21 mouse cellular contexts compared by ENCODE assay signal in the genomic region with DNA sequence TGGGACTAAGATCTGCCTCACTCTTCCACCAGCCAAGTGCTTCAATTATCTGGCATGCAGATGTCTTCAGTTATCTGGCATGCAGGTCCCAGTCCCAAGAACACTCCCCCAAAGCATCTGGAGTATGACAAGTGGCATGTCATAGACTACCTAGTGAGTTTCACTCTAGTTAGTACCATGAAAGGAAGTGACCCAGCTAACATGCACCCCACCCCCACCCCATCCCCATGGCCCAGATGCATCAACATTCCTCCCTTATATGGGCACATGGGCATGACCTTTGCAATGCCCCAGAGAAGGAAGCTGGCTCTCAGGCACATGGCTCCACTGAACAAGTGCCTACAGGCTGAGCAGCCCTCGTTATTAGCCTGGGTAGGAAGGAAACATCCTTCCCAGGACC. TPM values are rescaled to one million over a fixed set of nuclear protein-coding genes. Genes with fewer than 3 reads are reported as not detected.
DNase-seq lines count a peak whose midpoint lies in the region; ATAC-seq and TF ChIP-seq lines count a peak whose summit lies in the region.
"Had no signal": no experiment of that assay in that cellular context is flagged by ENCODE, and none has a peak within 500 bp of the region (broad histone marks: within the 10 kb centered on the region; RNA-seq: fewer than 3 reads in every experiment).

No protein-coding gene starts in this region.

- no peak overlapping the region for H3K4me2 ChIP-seq in heart, embryonic 15.5 days
- no peak overlapping the region for H3K4me2 ChIP-seq in intestine, postnatal 0 days (replicated peaks; ENCODE audit: low read depth)
- H3K4me2 ChIP-seq: embryonic facial prominence, embryonic 12.5 days; forebrain, embryonic 15.5 days had no signal

- no peaks in the 10 kb centered on the region for H3K27me3 ChIP-seq in heart, embryonic 15.5 days
- H3K27me3 ChIP-seq in intestine, postnatal 0 days (replicated peaks; ENCODE audit: control insufficient read depth, insufficient read depth, low read length): no peaks in the 10 kb centered on the region
- no peaks in the 10 kb centered on the region for H3K27me3 ChIP-seq in forebrain, embryonic 10.5 days (ENCODE audit: poor library complexity, severe bottlenecking)
- H3K27me3 ChIP-seq: embryonic facial prominence, embryonic 12.5 days; forebrain, embryonic 15.5 days had no signal

- no peaks in the 10 kb centered on the region for H3K9me3 ChIP-seq in heart, embryonic 15.5 days (replicated peaks)
- H3K9me3 ChIP-seq in intestine, postnatal 0 days (ENCODE audit: control insufficient read depth): no peaks in the 10 kb centered on the region
- no peaks in the 10 kb centered on the region for H3K9me3 ChIP-seq in forebrain, embryonic 10.5 days
- H3K9me3 ChIP-seq: embryonic facial prominence, embryonic 12.5 days; forebrain, embryonic 15.5 days; G1E; limb, embryonic 10.5 days had no signal

- peak; percentile 60 for ATAC-seq in heart, embryonic 15.5 days (replicated peaks; ENCODE audit: insufficient number of reproducible peaks, insufficient read depth, low FRiP score, low read depth)
- ATAC-seq in intestine, postnatal 0 days: no peak
- ATAC-seq: forebrain, embryonic 15.5 days; hindbrain, postnatal 0 days had no signal

- 30% methylated on average over 1 of the region's 1 CpGs for WGBS in heart, embryonic 15.5 days
- 68% methylated on average over 1 of the region's 1 CpGs for WGBS in intestine, postnatal 0 days
- 89% methylated on average over 1 of the region's 1 CpGs for WGBS in forebrain, embryonic 10.5 days

- H3K9ac ChIP-seq in heart, embryonic 15.5 days: no peak overlapping the region
- H3K9ac ChIP-seq in intestine, postnatal 0 days (ENCODE audit: low read depth, low read length): no peak overlapping the region
- H3K9ac ChIP-seq: embryonic facial prominence, embryonic 12.5 days; forebrain, embryonic 15.5 days had no signal

- H3K36me3 ChIP-seq in heart, embryonic 15.5 days: peaks cover 59% of the 10 kb centered on the region
- H3K36me3 ChIP-seq in intestine, postnatal 0 days (ENCODE audit: control insufficient read depth, insufficient read depth): peaks cover 83% of the 10 kb centered on the region
- H3K36me3 ChIP-seq in forebrain, embryonic 10.5 days (replicated peaks): peaks cover 97% of the 10 kb centered on the region

- no peak for TF ChIP-seq CTCF in gastrocnemius, adult 2 months (IDR thresholded peaks at IDR 0.05)
- TF ChIP-seq CTCF in layer of hippocampus, adult 2 months (conservative IDR thresholded peaks at IDR 0.05): no peak
- TF ChIP-seq CTCF in intestine, postnatal 0 days (IDR thresholded peaks at IDR 0.05; ENCODE audit: low read depth): no peak

- peak overlapping the region; percentile 57 for H3K4me3 ChIP-seq in gastrocnemius, adult 2 months
- no peak overlapping the region for H3K4me3 ChIP-seq in layer of hippocampus, adult 2 months
- no peak overlapping the region for H3K4me3 ChIP-seq in heart, embryonic 15.5 days
- H3K4me3 ChIP-seq in intestine, postnatal 0 days (ENCODE audit: low read depth, low read length): no peak overlapping the region
- H3K4me3 ChIP-seq in forebrain, embryonic 10.5 days: no peak overlapping the region
- H3K4me3 ChIP-seq: embryonic facial prominence, embryonic 12.5 days; erythroblast, embryonic 14.5 days; forebrain, embryonic 15.5 days; limb, embryonic 10.5 days had no signal

- intact Hi-C loops in gastrocnemius, adult 2 months (cut with DNase I): loop anchor here (2.0 kb wide), 1 partner anchor 28 kb away; a partner anchor contains a TSS
- intact Hi-C loops in gastrocnemius, postnatal 14 days (cut with DNase I; ENCODE audit: low total_unique reads): no loop called here

- no peak for DNase-seq in gastrocnemius, adult 2 months
- no peak for DNase-seq in gastrocnemius, postnatal 14 days
- DNase-seq in layer of hippocampus, adult 2 months (ENCODE audit: low spot score in 2 of 2): no peak
- no peak for DNase-seq in layer of hippocampus, adult 9-10 months (ENCODE audit: low spot score)
- DNase-seq in ovary, postnatal 10 days (ENCODE audit: low spot score): no peak
- DNase-seq in forebrain, embryonic 10.5 days (ENCODE audit: extremely low spot score, low spot score): no peak
- DNase-seq: cerebellum, adult 8-10 months; kidney, adult 18-20 months; layer of hippocampus, adult 9-11 months; lung, adult 18-20 months; lung, postnatal 14 days; right cerebral cortex, postnatal 25 days; thymus, postnatal 36 days had no signal

- H3K27ac ChIP-seq in gastrocnemius, adult 2 months: peak overlapping the region; percentile 98
- peak overlapping the region; percentile 72 for H3K27ac ChIP-seq in layer of hippocampus, adult 2 months
- H3K27ac ChIP-seq in heart, embryonic 15.5 days: peak overlapping the region; percentile 96
- no peak overlapping the region for H3K27ac ChIP-seq in intestine, postnatal 0 days (ENCODE audit: low read depth, low read length)
- no peak overlapping the region for H3K27ac ChIP-seq in forebrain, embryonic 10.5 days
- H3K27ac ChIP-seq: embryonic facial prominence, embryonic 12.5 days; forebrain, embryonic 15.5 days; hindbrain, postnatal 0 days; limb, embryonic 10.5 days had no signal

- H3K4me1 ChIP-seq in heart, embryonic 15.5 days (replicated peaks): peaks cover 54% of the 10 kb centered on the region
- H3K4me1 ChIP-seq in intestine, postnatal 0 days (replicated peaks; ENCODE audit: control insufficient read depth, insufficient read depth, low read length): 0 out of 2 replicates have a peak, but pooled peaks cover 6% of the 10 kb centered on the region
- no peaks in the 10 kb centered on the region for H3K4me1 ChIP-seq in forebrain, embryonic 10.5 days
- H3K4me1 ChIP-seq: embryonic facial prominence, embryonic 12.5 days; limb, embryonic 10.5 days had no signal

RNA-seq across cellular contexts. Expression of a gene that starts 8.1 kb away (rescaled TPM):
- total RNA-seq in gastrocnemius, adult 2 months (2021): 100 to 1,000 TPM; 416 to 452 TPM
- total RNA-seq in gastrocnemius, postnatal 14 days (2021): 100 to 1,000 TPM; 292 to 356 TPM
- 100 to 1,000 TPM; 198 to 200 TPM for total RNA-seq in layer of hippocampus, adult 2 months (2021)
- 141 and 144 TPM in 2 replicates for polyA plus RNA-seq in heart, embryonic 15.5 days (2015; fragmentation: Nextera tagmentation; extraction: Ambion mirVana)
- polyA plus RNA-seq in intestine, postnatal 0 days (2015; fragmentation: Nextera tagmentation; extraction: Ambion mirVana): 44.2 and 46.9 TPM in 2 replicates
- polyA plus RNA-seq in forebrain, embryonic 10.5 days (2016; fragmentation: Nextera tagmentation; extraction: Ambion mirVana): 42.9 and 43.4 TPM in 2 replicates

RNA-seq across cellular contexts. Expression of a gene that starts 27.6 kb away (rescaled TPM):
- total RNA-seq in gastrocnemius, adult 2 months (2021): 1 to 10 TPM; 7.3 to 7.7 TPM
- 1 to 10 TPM; 3.2 to 3.4 TPM for total RNA-seq in gastrocnemius, postnatal 14 days (2021)
- total RNA-seq in layer of hippocampus, adult 2 months (2021): 1 to 10 TPM; 8.8 to 9.5 TPM
- polyA plus RNA-seq in heart, embryonic 15.5 days (2015; fragmentation: Nextera tagmentation; extraction: Ambion mirVana): 10.0 and 10.2 TPM in 2 replicates
- polyA plus RNA-seq in intestine, postnatal 0 days (2015; fragmentation: Nextera tagmentation; extraction: Ambion mirVana): 1.3 and 1.8 TPM in 2 replicates
- polyA plus RNA-seq in forebrain, embryonic 10.5 days (2016; fragmentation: Nextera tagmentation; extraction: Ambion mirVana): 15.4 and 16.4 TPM in 2 replicates
- total RNA-seq: G1E had no signal
- polyA plus RNA-seq: erythroblast, embryonic 14.5 days; G1E had no signal

RNA-seq across cellular contexts. Expression of a gene that starts 27.8 kb away (rescaled TPM):
- total RNA-seq in gastrocnemius, adult 2 months (2021): 1 to 10 TPM; 5.1 to 5.5 TPM
- total RNA-seq in gastrocnemius, postnatal 14 days (2021): 1 to 10 TPM; 4.4 to 5.1 TPM
- total RNA-seq in layer of hippocampus, adult 2 months (2021): 10 to 100 TPM; 19.9 to 26.5 TPM
- polyA plus RNA-seq in heart, embryonic 15.5 days (2015; fragmentation: Nextera tagmentation; extraction: Ambion mirVana): 24.1 and 33.0 TPM in 2 replicates
- 10.0 and 13.3 TPM in 2 replicates for polyA plus RNA-seq in intestine, postnatal 0 days (2015; fragmentation: Nextera tagmentation; extraction: Ambion mirVana)
- 70.1 and 73.4 TPM in 2 replicates for polyA plus RNA-seq in forebrain, embryonic 10.5 days (2016; fragmentation: Nextera tagmentation; extraction: Ambion mirVana)
- polyA plus RNA-seq: G1E had no signal

RNA-seq across cellular contexts. Expression of a gene that starts 40.2 kb away (rescaled TPM):
- total RNA-seq in gastrocnemius, adult 2 months (2021): 10 to 100 TPM; 17.1 to 25.9 TPM
- 10 to 100 TPM; 43.4 to 48.8 TPM for total RNA-seq in gastrocnemius, postnatal 14 days (2021)
- total RNA-seq in layer of hippocampus, adult 2 months (2021): 10 to 100 TPM; 16.4 to 21.5 TPM
- polyA plus RNA-seq in heart, embryonic 15.5 days (2015; fragmentation: Nextera tagmentation; extraction: Ambion mirVana): 52.1 and 60.0 TPM in 2 replicates
- 28.0 and 28.8 TPM in 2 replicates for polyA plus RNA-seq in intestine, postnatal 0 days (2015; fragmentation: Nextera tagmentation; extraction: Ambion mirVana)
- 20.9 and 23.0 TPM in 2 replicates for polyA plus RNA-seq in forebrain, embryonic 10.5 days (2016; fragmentation: Nextera tagmentation; extraction: Ambion mirVana)

RNA-seq across cellular contexts. Expression of a gene that starts 44.3 kb away (rescaled TPM):
- total RNA-seq in gastrocnemius, adult 2 months (2021): 10 to 100 TPM; 17.0 to 21.5 TPM
- total RNA-seq in gastrocnemius, postnatal 14 days (2021): 10 to 100 TPM; 22.1 to 23.8 TPM
- total RNA-seq in layer of hippocampus, adult 2 months (2021): 10 to 100 TPM; 27.0 to 27.9 TPM
- polyA plus RNA-seq in heart, embryonic 15.5 days (2015; fragmentation: Nextera tagmentation; extraction: Ambion mirVana): 12.1 and 17.6 TPM in 2 replicates
- polyA plus RNA-seq in intestine, postnatal 0 days (2015; fragmentation: Nextera tagmentation; extraction: Ambion mirVana): 25.7 and 26.3 TPM in 2 replicates
- 9.0 and 9.2 TPM in 2 replicates for polyA plus RNA-seq in forebrain, embryonic 10.5 days (2016; fragmentation: Nextera tagmentation; extraction: Ambion mirVana)

Comparison
In these comparisons a context has a peak if more than half of its experiments do, and no peak if none do; other contexts are left out.
1. H3K27ac ChIP-seq: peak in gastrocnemius, adult 2 months (single experiment), layer of hippocampus, adult 2 months (single experiment) and heart, embryonic 15.5 days (single experiment); none in intestine, postnatal 0 days (single experiment) and forebrain, embryonic 10.5 days (single experiment).